Mouse (Mus musculus) left cerebral cortex, postnatal 4 days (tissue): ENCODE measurements around the gene Spata13. TPM values are rescaled to one million over a fixed set of nuclear protein-coding genes. Genes with fewer than 3 reads are reported as not detected.

Experiments
- DNase-seq: peaks from one replicate; pipeline ENCODE4 v3.0.0-alpha.2; 2022
- intact Hi-C: fragments of 180-260 bp; cut with DNase I; formaldehyde crosslinking; loops from one replicate; pipeline ENCODE4 v1.15.1; 2025
- total RNA-seq, 2 experiments: library from RNA; stranded (reverse); gene quantifications; 2 replicates each; pipeline ENCODE4 v1.2.3; 2021

The Spata13 gene
- total RNA-seq, 2 experiments from 2014 or later = 19.2 to 22.3 TPM

DNA sequence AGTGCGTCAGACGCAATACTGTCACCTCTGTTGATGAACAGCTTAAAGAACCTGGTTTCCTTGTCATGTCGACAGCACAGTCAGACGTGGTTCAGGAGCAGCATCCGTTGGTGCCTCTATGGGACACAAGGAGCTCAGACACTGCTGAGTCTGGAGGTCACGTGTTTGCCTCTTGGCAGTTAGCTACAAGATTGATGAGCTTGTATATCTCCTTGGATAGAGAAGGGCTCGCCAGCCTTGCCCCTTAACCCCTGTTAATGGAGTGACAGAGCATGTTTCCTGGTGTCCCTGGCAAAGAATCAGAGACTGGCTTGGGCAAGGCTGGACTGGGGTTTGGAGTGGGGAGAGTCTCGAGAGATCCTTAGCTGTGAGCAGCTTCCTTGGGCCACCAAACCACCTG is 4.4 kb downstream of the Spata13 start:
- no peak for DNase-seq
- intact Hi-C loops = no loop called here

GRCm38 (mm10) chr14:60639195-60639594 is 5.4 kb downstream of the Spata13 start:
- DNase-seq = no peak
- intact Hi-C loops = no loop called here

GRCm38 (mm10) chr14:60641120-60641519 is 7.3 kb downstream of the Spata13 start:
- intact Hi-C loops = no loop called here
- DNase-seq = no peak

- DNase-seq = no peak
- intact Hi-C loops = no loop called here
Observed at GRCm38 (mm10) chr14:60642131-60642530, 8.3 kb downstream of the Spata13 start.

GRCm38 (mm10) chr14:60643098-60643870 is 9.5 kb downstream of the Spata13 start:
- intact Hi-C loops = no loop called here
- no peak for DNase-seq

DNA sequence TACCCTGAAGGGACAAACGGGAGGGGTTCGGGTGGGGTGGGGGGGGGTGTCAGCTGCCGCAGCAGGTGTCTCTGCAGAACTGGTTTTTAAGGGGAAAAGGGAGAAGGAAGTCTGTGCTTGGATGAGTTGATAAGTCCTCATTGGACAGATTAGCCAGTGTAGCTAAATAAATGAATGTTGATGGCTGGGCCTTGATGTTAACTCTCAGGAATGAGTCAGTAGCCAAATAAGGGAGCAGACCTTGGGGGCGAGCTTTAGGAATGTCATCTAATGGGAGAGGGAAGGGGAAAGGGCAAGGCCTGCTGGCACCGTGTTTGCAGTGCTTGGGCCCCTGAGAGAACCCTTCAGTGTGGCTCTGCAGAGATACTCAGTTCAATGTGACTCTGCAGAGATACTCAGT is 12.6 kb downstream of the Spata13 start:
- DNase-seq = no peak
- intact Hi-C loops = no loop called here

GRCm38 (mm10) chr14:60647885-60648284 is 14.1 kb downstream of the Spata13 start:
- intact Hi-C loops = no loop called here

DNA sequence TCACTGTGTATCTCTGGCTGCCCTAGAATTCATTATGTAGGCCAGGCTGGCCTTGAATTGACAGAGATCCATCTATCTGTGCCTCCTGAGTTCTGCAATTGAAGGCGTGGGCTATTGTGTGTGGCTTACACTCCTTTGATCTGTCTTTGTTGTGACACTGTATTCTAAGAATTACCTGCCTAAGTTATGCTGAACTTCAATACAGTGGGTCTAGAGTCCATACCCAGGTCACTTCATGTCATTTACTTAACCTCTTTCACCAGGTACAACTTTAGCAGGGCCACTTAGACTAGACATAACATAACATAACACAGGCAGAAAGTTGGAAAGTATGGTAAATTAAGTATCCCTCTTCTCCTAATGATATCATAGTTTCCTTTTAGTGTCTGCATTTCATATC is 15.2 kb downstream of the Spata13 start:
- intact Hi-C loops = no loop called here
- DNase-seq = no peak

More at GRCm38 (mm10) chr14:60647885-60648284, 14.1 kb downstream of the Spata13 start:
- peak; percentile 87 for DNase-seq

DNA sequence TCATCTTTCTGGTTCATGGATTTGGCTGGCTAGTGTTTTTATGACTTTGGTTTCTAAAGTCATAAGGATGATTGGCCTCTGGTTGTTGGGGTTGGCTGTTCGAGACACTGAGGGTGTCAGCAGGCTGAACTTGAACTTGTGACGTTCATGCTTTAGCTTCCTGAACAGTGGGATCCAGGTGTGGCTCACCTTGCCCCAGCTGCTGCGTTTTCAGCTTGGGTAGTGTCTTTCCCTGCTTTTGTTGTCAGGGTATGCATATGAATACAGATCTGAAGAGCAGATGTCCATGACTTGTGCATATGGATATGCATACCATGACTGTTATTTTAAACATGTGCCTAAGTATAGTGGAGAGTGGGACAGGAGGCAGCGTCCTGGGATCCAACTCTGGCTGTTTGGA is 19.4 kb downstream of the Spata13 start:
- intact Hi-C loops = no loop called here
- DNase-seq = no peak

DNA sequence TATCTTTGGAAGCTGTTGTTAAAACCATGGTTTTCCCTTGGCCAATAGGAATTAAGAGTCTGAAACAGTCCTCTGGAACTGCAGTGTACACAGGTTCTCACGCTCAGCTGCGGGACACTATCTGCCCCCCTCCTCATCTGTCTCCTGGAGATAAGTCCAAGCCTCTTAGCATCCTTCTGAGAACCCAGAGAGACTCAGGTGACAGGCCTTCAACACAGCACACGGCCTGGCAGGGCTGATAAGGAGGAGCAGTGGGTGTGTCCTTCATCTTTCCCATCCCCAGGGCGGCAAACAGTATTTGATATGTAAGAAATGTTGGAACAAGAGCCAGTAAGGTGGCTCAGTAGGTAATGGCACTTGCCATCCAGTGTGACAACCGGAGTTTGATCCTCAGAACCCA is 20.2 kb downstream of the Spata13 start:
- intact Hi-C loops = no loop called here
- DNase-seq = no peak

DNA sequence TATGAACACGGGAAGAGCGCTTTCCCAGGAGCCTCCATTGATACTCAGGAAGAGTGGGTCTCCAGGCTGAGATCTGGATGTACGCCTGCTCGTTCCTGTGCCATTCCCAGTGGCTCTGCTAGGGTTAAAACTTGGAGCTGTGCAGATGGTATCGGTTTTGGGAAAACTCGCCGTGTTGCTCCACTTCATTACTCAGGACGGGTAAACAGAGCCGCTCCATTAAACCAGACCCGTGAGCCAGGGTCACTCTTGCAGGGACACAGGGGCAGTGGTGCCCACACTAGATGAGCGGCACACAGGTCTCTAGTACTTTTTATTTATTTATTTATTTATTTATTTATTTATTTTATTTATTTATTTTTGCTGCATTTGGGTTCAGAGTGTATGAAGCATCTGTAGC is 20.9 kb downstream of the Spata13 start:
- intact Hi-C loops = no loop called here
- no peak for DNase-seq

GRCm38 (mm10) chr14:60655941-60656700 is 22.3 kb downstream of the Spata13 start:
- intact Hi-C loops = no loop called here
- DNase-seq = peak; percentile 86

- intact Hi-C loops = no loop called here
- DNase-seq = no peak
Observed at GRCm38 (mm10) chr14:60656701-60657085, 22.9 kb downstream of the Spata13 start.

- intact Hi-C loops = no loop called here
- DNase-seq = no peak
Observed at GRCm38 (mm10) chr14:60657891-60658290, 24.1 kb downstream of the Spata13 start.

- intact Hi-C loops = no loop called here
- peak; percentile 82 for DNase-seq
Observed at GRCm38 (mm10) chr14:60659498-60659897, 25.7 kb downstream of the Spata13 start.

DNA sequence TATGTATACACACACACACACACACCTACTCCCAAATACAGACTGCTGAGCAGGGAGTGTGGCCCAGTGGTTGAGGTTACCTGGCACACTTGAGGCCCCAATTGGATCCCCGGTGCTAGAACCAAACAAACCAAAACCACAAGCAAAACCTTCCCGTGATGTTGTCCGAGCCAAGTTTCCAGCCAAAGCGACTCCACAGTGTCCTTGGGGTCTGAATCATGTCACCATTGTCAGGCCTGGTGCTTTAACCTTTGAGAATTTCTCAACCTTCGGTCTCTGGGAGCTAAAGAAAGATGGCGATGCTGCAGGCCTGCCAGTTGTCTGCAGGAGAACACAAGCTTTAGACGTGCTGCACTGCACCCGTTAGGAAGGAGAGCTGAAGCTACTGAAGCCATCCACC is 26.8 kb downstream of the Spata13 start:
- intact Hi-C loops = no loop called here
- no peak for DNase-seq

DNA sequence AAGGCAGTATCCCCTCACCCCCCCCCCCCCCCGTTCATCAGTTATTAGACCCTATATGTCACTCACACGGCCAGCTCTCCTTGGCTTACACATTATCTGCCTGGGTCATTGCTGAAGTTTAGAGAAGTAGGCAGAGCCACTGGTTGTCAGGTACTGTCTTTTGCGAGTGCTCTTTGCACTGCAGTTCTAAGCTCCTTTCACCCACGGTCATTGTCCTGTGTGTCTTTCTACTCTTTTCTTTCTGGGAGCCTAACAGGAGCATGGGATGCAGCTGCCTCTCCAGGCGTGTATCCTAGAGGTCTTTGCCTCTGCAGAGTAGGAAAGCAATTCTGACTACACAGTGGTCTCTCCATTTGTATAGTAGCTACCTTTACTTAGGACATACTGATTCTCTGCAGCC is 27.5 kb downstream of the Spata13 start:
- intact Hi-C loops = no loop called here
- no peak for DNase-seq

DNA sequence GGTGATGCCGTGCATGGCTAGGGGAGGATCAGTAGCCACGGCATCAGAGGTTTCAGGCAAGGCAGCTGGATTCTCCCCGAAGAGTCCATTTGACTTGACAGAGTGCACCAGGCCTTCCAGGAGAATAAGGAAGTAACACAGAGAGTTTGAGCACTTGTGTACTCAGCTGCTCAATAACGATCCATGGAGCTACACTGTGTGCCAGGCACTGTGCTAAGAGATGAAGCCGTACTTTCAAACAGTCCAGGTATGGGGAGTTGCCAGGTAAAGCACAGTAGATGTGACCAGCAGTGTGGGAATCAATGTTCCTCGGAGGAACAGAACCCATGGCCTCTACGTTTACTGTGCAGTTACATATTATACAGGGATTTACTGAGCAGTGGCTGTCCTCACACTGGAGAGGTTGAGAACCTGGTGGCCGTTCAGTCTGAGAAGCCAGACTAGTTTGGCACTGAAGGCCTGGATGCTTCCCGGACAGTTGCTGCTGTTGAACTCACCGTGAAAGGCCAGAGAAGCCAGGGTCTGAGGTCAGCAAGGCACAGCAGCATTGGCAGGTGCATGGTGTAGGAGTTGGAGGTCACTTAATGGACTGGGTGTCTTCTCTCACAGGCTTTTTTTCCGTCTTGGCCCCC is 29.6 kb downstream of the Spata13 start:
- no peak for DNase-seq
- intact Hi-C loops = no loop called here

GRCm38 (mm10) chr14:60664641-60665040 is 30.8 kb downstream of the Spata13 start:
- no peak for DNase-seq
- intact Hi-C loops = no loop called here

DNA sequence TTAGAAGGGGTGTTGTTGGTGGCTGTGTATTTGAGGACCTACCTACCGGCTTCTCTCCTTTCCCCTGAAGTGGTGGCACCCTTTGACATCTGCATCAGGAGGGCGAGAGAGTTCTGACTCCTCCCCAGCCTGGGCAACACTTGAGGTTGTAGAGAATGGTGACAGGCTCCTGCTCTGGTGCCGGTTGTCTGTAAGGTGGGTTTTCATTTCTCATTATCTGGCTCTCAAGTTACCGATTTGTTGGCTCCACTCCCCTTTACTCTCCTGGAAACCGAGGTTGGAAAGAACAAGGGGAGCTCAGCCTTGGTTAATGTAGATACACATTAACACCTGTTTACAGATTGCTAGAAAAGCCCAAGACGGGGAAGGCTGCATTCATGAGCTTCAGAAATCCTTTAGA is 31.5 kb downstream of the Spata13 start:
- intact Hi-C loops = no loop called here
- DNase-seq = no peak

DNA sequence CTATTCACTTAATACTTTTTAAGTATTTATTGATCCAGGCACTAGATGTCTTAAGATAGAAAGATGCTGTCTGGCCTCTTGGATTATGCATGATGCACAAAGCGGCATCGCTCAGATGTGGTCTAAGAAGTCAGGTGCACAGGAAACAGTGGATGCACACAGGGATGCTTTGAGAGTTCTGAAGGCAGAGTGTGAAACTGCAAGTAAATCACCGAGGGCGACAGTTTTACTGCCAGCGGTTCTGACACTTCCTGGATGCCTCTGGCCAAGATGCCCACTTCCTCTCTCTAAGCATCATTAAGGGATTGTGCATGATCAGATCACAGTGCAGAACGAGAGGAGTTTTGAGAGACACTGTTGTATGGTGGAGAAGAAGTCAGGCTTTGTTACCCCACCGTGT is 32.5 kb downstream of the Spata13 start:
- intact Hi-C loops = no loop called here
- no peak for DNase-seq

GRCm38 (mm10) chr14:60670191-60670590 is 36.4 kb downstream of the Spata13 start:
- intact Hi-C loops = no loop called here
- no peak for DNase-seq
